Mouse (Mus musculus) neural tube, embryonic 15.5 days (tissue): ENCODE data around the gene Ephx1. TPM values are rescaled to one million over a fixed set of nuclear protein-coding genes. Genes with fewer than 3 reads are reported as not detected.
"Not testable (repeated sequence)": the region's sequence is repeated elsewhere in the genome, so short reads cannot be mapped to it uniquely, and the experiment has no call there.

Experiments
- ATAC-seq: fragments of 200-750 bp; cut with Nextera tagmentation; 2 replicates; pipeline ENCODE4 v1.8.0; 2017; ENCODE audit warnings: mild to moderate bottlenecking, moderate TSS enrichment, moderate library complexity; ENCODE audit not compliant: low FRiP score
- H3K27ac ChIP-seq: fragments of 300-500 bp; sonication (generic); replicated peaks from 2 replicates; pipeline ENCODE4 v1.5.1; 2015; ENCODE audit warnings: mild to moderate bottlenecking, inconsistent platforms
- H3K27me3 ChIP-seq: fragments of 300-500 bp; sonication (generic); replicated peaks from 2 replicates; pipeline ENCODE4 v1.6.1; 2015; ENCODE audit warnings: inconsistent platforms
- H3K36me3 ChIP-seq: fragments of 300-500 bp; sonication (generic); 2 replicates; pipeline ENCODE4 v1.6.1; 2015; ENCODE audit warnings: inconsistent platforms
- H3K4me1 ChIP-seq: fragments of 300-500 bp; sonication (generic); 2 replicates; pipeline ENCODE4 v1.6.1; 2015; ENCODE audit warnings: inconsistent platforms
- H3K4me2 ChIP-seq: fragments of 300-500 bp; sonication (generic); 2 replicates; pipeline ENCODE4 v1.6.1; 2015; ENCODE audit warnings: inconsistent platforms, mild to moderate bottlenecking, moderate library complexity
- H3K4me3 ChIP-seq: fragments of 300-500 bp; sonication (generic); replicated peaks from 2 replicates; pipeline ENCODE4 v1.5.1; 2015; ENCODE audit warnings: mild to moderate bottlenecking, inconsistent platforms
- H3K9ac ChIP-seq: fragments of 300-500 bp; sonication (generic); replicated peaks from 2 replicates; pipeline ENCODE4 v1.6.1; 2015; ENCODE audit warnings: mild to moderate bottlenecking, inconsistent platforms
- H3K9me3 ChIP-seq: fragments of 300-500 bp; sonication (generic); replicated peaks from 2 replicates; pipeline ENCODE4 v1.6.1; 2016; ENCODE audit warnings: inconsistent platforms
- WGBS: fragments of 180-500 bp; shearing (Covaris S2); methylation state at CpG from one replicate; pipeline ENCODE4 v1.1.7; 2015; ENCODE audit warnings: mixed read lengths; 5-methylcytosine and 5-hydroxymethylcytosine counted together
- polyA plus RNA-seq: library from polyadenylated mRNA; unstranded; fragments of >200 nt; fragmentation: Nextera tagmentation; extraction: Ambion mirVana; gene quantifications from 2 replicates; pipeline ENCODE4 v1.2.1, GENCODE M21; 2015

Gene Ephx1
- polyA plus RNA-seq, 1 experiment from 2014 or later, result 7.6 TPM

- H3K4me1 ChIP-seq, H3K27me3 ChIP-seq, H3K27ac ChIP-seq, ATAC-seq, H3K9ac ChIP-seq, H3K9me3 ChIP-seq, H3K4me3 ChIP-seq, H3K4me2 ChIP-seq, H3K36me3 ChIP-seq: not testable (repeated sequence)
- WGBS, result 89% methylated on average over 5 of the region's 5 CpGs
Observed at GRCm38 (mm10) chr1:181035015-181035778, 14.5 kb upstream of the Ephx1 start.

DNA sequence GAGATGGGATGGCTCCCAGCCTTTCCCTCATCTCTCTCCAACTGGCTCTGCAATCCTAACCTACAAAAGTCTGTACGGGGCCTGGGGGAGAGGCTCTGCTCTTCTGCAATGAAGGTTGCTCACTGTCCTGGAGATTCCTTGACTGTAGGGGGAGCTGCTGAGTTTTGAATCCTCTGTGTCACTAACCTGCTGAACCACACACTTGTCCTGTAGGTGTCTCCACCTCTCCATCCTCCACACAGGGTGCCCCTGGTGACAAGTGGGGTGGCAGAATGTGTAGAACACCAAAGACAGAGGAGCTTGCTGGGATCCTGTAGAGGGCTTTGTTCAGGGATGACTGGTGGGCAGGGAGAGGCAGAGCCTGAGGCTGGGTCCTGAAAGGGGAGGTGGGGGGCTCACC is 1.6 kb upstream of the Ephx1 start:
- Histone ChIP-seq H3K9me3 (no peaks in the 10 kb centered on the region), H3K4me3 (no peak overlapping the region), H3K27me3 (no peaks in the 10 kb centered on the region), H3K27ac (no peak overlapping the region), H3K9ac (no peak overlapping the region), H3K36me3 (no peaks in the 10 kb centered on the region), H3K4me1 (peaks cover 7% of the 10 kb centered on the region; the same call in 1 of the 2 replicates), H3K4me2 (no peak overlapping the region)
- 23% methylated on average over 1 of the region's 1 CpGs for WGBS
- ATAC-seq, result no peak

DNA sequence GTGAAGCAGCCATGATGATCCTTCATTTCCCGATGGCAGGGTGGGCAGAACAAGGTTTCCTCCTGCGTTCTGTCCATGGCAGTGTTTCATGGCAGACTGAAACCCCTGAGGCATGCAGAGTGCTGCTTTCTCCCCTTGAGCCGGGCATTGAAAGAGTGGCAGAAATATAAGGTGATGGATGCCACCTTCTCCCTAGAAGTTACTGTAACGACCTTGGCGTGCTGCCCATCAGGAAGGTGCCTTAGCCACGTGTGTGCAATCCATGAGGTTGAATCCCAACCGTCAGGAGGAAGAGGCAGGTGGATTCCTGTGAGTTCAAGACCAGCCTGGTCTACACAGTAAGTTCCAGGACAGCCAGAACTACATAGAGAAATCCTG is 773 bp upstream of the Ephx1 start:
- Histone ChIP-seq H3K4me1 (peaks cover 14% of the 10 kb centered on the region), H3K27me3 (no peaks in the 10 kb centered on the region), H3K9me3 (no peaks in the 10 kb centered on the region), H3K9ac (no peak overlapping the region), H3K4me3 (no peak overlapping the region), H3K4me2 (no peak overlapping the region), H3K36me3 (no peaks in the 10 kb centered on the region), H3K27ac (no peak overlapping the region)
- 44% methylated on average over 7 of the region's 7 CpGs for WGBS
- no peak for ATAC-seq

GRCm38 (mm10) chr1:181017890-181018420 is 2.7 kb downstream of the Ephx1 start:
- peak overlapping the region; percentile 96 for H3K4me2 ChIP-seq
- no peaks in the 10 kb centered on the region; the same call in 1 of the 2 replicates for H3K27me3 ChIP-seq
- H3K4me3 ChIP-seq, result no peak overlapping the region; the same call in 1 of the 2 replicates
- H3K9me3 ChIP-seq, result no peaks in the 10 kb centered on the region
- peaks cover 29% of the 10 kb centered on the region for H3K4me1 ChIP-seq
- no peak for ATAC-seq
- no peak overlapping the region for H3K27ac ChIP-seq
- 77% methylated on average over 13 of the region's 13 CpGs for WGBS
- no peaks in the 10 kb centered on the region for H3K36me3 ChIP-seq
- H3K9ac ChIP-seq, result no peak overlapping the region

DNA sequence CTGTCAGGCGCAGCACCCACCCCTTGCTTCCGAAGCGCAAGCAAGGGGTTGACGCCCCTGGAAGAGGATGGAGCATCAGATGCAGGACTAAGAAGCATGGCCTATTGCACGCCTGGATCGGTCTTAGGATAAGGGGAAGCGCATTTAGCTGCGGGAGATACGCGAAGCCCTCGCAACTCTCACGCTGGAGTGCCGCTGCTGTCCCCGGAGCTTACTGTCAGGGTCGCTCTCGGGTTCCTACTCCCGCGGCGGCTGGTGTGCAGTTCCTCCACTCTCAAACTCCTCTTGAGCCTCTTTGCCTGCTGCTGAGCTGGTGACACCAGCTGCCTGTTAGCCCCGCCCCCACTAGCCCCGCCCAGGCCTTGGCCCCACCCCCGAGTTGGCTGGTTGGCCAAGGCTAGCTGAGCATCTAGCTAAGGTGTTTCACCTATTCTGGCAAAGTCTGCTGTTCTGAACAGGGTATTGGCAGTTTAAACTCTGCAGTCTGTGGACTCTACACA is 3.4 kb downstream of the Ephx1 start:
- peak overlapping the region; percentile 96 for H3K4me2 ChIP-seq
- under 1% methylated on average over 22 of the region's 22 CpGs for WGBS
- H3K9ac ChIP-seq, result peak overlapping the region; percentile 52
- no peaks in the 10 kb centered on the region for H3K36me3 ChIP-seq
- H3K4me3 ChIP-seq, result peak overlapping the region; percentile 50
- ATAC-seq, result peak; percentile 88
- H3K4me1 ChIP-seq, result peaks cover 29% of the 10 kb centered on the region
- H3K27me3 ChIP-seq, result no peaks in the 10 kb centered on the region; the same call in 1 of the 2 replicates
- H3K27ac ChIP-seq, result peak overlapping the region; percentile 62
- H3K9me3 ChIP-seq, result no peaks in the 10 kb centered on the region

DNA sequence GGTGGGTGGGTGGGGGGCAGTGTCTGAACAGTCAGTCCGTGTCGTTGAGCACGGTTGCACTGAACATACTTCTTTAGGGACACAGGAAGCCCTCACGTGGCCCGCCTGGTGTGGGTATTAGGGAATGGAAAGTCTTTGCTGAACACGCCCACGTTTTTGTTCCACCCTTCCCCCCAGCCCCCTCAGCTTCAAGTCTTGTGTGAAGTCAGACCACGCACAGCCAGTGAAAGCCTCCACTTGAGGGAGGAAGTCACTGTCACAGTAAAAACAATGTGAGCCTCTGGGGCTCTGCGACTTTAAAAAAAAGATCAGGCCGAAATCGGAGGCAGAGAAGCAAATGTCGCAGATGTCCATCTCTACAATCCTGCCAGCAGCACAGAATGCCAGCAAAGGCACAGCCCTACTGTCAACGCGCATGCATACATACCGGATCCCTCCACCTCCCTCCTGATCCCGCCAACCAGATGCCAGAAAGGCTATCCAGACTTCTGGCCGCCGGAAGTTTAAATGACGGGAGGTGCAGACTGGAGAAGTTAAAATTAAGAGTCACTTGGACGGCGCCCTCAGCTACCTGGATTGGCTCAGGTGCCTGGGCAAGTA is 4.1 kb downstream of the Ephx1 start:
- Histone ChIP-seq H3K36me3 (no peaks in the 10 kb centered on the region), H3K4me2 (peak overlapping the region; percentile 96), H3K4me3 (peak overlapping the region; percentile 50), H3K9ac (peak overlapping the region; percentile 52), H3K27ac (peak overlapping the region; percentile 62), H3K4me1 (peaks cover 29% of the 10 kb centered on the region), H3K9me3 (no peaks in the 10 kb centered on the region), H3K27me3 (no peaks in the 10 kb centered on the region; the same call in 1 of the 2 replicates)
- 3% methylated on average over 21 of the region's 21 CpGs for WGBS
- ATAC-seq, result peak; percentile 84

DNA sequence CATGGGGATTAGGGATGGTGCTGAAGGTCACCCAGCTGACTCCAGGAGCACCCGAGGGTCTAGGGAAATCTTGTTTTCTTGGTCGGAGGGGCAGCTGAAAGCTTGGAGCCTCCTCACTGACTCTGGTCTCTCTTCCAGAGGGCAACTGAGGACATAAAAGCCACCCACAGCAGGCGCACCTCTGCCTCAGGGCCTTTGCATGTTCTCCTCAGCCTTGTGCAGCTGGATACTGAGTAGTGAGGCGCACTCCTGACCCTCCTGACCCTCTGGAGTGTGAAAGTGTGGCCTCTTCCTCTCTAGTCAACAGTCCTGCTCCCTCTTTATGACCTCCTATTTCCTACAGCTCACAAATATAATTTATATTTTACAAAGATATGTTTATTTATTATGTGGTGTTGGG is 4.7 kb downstream of the Ephx1 start:
- H3K9ac ChIP-seq, result no peak overlapping the region
- peaks cover 29% of the 10 kb centered on the region for H3K4me1 ChIP-seq
- peak overlapping the region; percentile 96 for H3K4me2 ChIP-seq
- H3K9me3 ChIP-seq, result no peaks in the 10 kb centered on the region
- peak overlapping the region; percentile 50 for H3K4me3 ChIP-seq
- WGBS, result 90% methylated on average over 4 of the region's 4 CpGs
- peak overlapping the region; percentile 62; the same call in 1 of the 2 replicates for H3K27ac ChIP-seq
- ATAC-seq, result no peak
- no peaks in the 10 kb centered on the region for H3K36me3 ChIP-seq
- H3K27me3 ChIP-seq, result no peaks in the 10 kb centered on the region; the same call in 1 of the 2 replicates

- Histone ChIP-seq H3K4me1 (peaks cover 29% of the 10 kb centered on the region), H3K4me3 (no peak overlapping the region), H3K27me3 (no peaks in the 10 kb centered on the region; the same call in 1 of the 2 replicates), H3K9ac (no peak overlapping the region), H3K27ac (no peak overlapping the region), H3K4me2 (no peak overlapping the region; the same call in 1 of the 2 replicates), H3K36me3 (no peaks in the 10 kb centered on the region), H3K9me3 (no peaks in the 10 kb centered on the region)
- no peak for ATAC-seq
Observed at GRCm38 (mm10) chr1:181015558-181015957, 5.1 kb downstream of the Ephx1 start.

- Histone ChIP-seq H3K9ac (no peak overlapping the region), H3K27me3 (no peaks in the 10 kb centered on the region; the same call in 1 of the 2 replicates), H3K4me2 (no peak overlapping the region), H3K27ac (no peak overlapping the region), H3K4me1 (peaks cover 29% of the 10 kb centered on the region), H3K9me3 (no peaks in the 10 kb centered on the region), H3K4me3 (no peak overlapping the region), H3K36me3 (no peaks in the 10 kb centered on the region)
- WGBS, result 72% methylated on average over 6 of the region's 6 CpGs
- ATAC-seq, result no peak
Observed at GRCm38 (mm10) chr1:181014731-181015500, 5.8 kb downstream of the Ephx1 start.

DNA sequence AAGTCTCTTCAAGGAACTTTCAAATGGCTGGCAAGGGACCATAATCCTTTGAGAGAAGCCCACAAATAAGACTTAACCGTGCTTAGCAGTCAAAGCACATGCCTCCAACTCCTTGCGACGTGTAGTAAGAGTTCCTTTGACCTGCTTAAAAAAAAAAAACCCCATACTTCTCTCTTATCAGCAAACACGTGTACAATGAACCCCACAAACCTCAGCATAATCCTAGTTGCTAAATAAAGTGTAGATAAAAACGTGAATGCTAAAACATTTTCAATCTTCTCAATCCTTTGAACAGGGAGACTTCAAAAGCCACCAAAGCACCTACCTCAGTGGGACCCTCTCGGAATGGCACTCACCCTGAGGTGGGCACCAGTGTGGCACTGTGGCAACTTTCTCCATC is 7.3 kb downstream of the Ephx1 start:
- H3K4me1 ChIP-seq, result peaks cover 29% of the 10 kb centered on the region
- H3K9ac ChIP-seq, result no peak overlapping the region
- H3K4me3 ChIP-seq, result no peak overlapping the region
- H3K27ac ChIP-seq, result no peak overlapping the region
- H3K9me3 ChIP-seq, result no peaks in the 10 kb centered on the region
- ATAC-seq, result no peak
- H3K4me2 ChIP-seq, result no peak overlapping the region
- H3K36me3 ChIP-seq, result no peaks in the 10 kb centered on the region
- 80% methylated on average over 6 of the region's 6 CpGs for WGBS
- no peaks in the 10 kb centered on the region; the same call in 1 of the 2 replicates for H3K27me3 ChIP-seq

DNA sequence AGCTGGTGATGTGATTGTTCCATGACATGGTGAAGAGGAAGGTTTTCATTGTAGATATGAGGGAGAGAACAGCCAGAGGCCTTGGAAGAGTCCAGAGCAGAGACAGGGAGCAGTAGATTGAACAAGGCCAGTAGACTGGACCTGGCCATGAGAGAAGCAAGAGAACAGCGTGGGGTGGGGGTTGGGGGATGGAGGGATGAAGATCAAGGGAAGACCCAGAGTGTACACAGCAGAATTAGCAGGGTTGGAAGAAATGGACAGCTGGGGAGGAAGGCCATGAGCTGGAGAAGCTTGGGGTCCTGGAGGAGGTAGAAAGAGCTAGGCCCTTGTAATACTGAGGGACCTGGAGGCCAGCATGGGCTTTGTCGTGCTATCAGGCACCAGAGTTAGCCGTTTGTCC is 8.3 kb downstream of the Ephx1 start:
- Histone ChIP-seq H3K9ac (no peak overlapping the region), H3K36me3 (no peaks in the 10 kb centered on the region), H3K4me1 (peaks cover 23% of the 10 kb centered on the region), H3K4me3 (no peak overlapping the region), H3K27me3 (no peaks in the 10 kb centered on the region; the same call in 1 of the 2 replicates), H3K9me3 (no peaks in the 10 kb centered on the region), H3K4me2 (no peak overlapping the region), H3K27ac (no peak overlapping the region)
- ATAC-seq, result no peak
- 92% methylated on average over 3 of the region's 3 CpGs for WGBS
